Mouse (Mus musculus) lung, adult 2 months (tissue): ENCODE results near the gene Krt75. TPM values are rescaled to one million over a fixed set of nuclear protein-coding genes. Genes with fewer than 3 reads are reported as not detected.

ENCODE experiments used
- DNase-seq: peaks from one replicate; pipeline ENCODE4 v3.0.0; 2022
- H3K4me1 ChIP-seq: fragments of 200-500 bp; 2 replicates; pipeline ENCODE4 v1.6.1; 2011; ENCODE audit warnings: low read length; ENCODE audit not compliant: control insufficient read depth, insufficient read depth
- H3K4me3 ChIP-seq: fragments of 200-500 bp; replicated peaks from 2 replicates; pipeline ENCODE3; 2011; ENCODE audit warnings: low read depth, mild to moderate bottlenecking, control low read depth, low read length; ENCODE audit errors: extremely low read depth
- CTCF ChIP-seq: fragments of 200-500 bp; IDR thresholded peaks from 2 replicates; pipeline ENCODE4 v1.5.1; 2011; ENCODE audit warnings: mild to moderate bottlenecking, low read length, control low read depth; ENCODE audit not compliant: insufficient read depth
- POLR2A ChIP-seq: fragments of 200-500 bp; IDR thresholded peaks from 2 replicates; pipeline ENCODE4 v1.6.1; 2011; ENCODE audit warnings: low read depth, mild to moderate bottlenecking, control low read depth, low read length, borderline replicate concordance; ENCODE audit errors: extremely low read depth
- WGBS: fragments of 180-500 bp; shearing (Covaris S2); methylation state at CpG from one replicate; pipeline ENCODE4 v1.1.7; 2018; 5-methylcytosine and 5-hydroxymethylcytosine counted together
- polyA plus RNA-seq: library from polyadenylated mRNA; depleted of rRNA; stranded (reverse); fragments of >200 nt; gene quantifications from 2 replicates; pipeline ENCODE4 v1.2.3, GENCODE M21; 2012; rRNA removed

Krt75 gene
- polyA plus RNA-seq, result 0.14 TPM in 1 of 2 replicates, not detected in the other

DNA sequence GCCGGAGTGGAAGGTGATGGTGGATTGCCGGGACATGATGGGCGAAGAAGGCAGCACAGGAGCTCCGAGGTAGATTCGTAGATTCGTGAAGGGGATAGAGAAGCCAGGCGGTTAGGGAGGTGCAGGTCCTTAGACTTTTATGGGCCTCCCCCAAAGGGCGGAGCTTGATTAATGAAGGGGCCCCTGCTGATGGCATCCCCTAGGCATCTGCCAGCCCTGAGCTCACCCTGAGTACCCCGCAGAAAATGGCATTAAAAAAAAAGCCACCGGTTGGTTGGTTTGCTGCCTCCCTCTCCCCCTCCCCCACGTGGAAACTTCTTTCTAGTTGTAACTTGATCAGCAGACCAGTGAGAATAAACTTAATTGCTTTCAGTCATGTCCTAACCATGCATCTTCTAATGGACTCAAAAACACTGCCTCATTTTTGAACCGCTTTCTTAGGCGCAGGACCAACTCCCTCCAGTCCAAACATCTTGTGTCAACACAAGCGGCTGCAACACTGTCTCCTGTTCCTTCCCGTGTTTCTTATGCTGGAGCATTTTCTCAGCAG is at the start of gene Krt75:
Krt75 (minus strand) TSS at position 109 of the 550 bp plus-strand sequence.
- no peak for DNase-seq
- WGBS, result 58% methylated on average over 15 of the region's 15 CpGs
- H3K4me1 ChIP-seq, result no peaks in the 10 kb centered on the region
- H3K4me3 ChIP-seq, result no peak within 1 kb of the TSS
- TF ChIP-seq POLR2A (no peak), CTCF (no peak)

DNA sequence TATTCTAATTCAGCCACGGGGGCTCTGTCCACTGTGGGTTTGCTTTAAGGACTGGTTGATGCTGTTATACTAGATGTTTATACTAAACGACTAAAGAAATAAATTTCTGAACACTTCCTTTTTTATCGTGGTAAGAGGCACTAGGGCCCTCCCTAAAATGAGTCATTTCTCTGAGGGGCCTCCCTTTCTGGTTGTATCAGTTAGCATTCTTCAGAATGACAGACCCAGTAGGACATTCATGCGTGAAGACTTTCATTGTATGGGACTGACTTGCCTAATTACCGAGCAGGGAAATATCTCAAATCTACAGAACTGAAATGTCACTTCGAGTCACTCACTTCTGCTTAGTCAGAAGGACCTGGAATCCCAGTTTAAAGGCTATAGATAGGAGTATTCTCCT is 25.4 kb upstream of the Krt75 start:
- Histone ChIP-seq H3K4me3 (no peak overlapping the region), H3K4me1 (no peaks in the 10 kb centered on the region)
- DNase-seq, result no peak
- TF ChIP-seq CTCF, result no peak
- TF ChIP-seq POLR2A, result no peak
- 42% methylated on average over 6 of the region's 6 CpGs for WGBS

DNA sequence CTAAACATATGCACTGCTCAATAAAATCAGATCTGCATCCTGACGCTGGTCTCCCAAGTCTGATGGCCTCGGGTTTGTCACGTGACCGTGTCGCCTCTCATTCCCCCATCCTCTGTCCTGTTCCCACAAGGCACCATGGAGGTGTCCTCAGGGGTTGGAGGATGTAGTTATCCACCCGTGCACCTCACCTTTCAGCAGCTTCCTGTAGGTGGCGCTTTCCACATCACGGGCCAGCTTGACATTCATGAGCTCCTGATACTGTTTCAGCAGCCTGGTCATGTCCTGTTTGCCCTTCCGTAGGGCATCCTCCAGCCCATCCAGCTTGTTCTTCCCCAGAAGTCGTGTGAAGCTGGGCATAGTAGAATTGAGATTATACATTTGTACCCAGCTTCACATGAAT is 14.5 kb upstream of the Krt75 start:
- TF ChIP-seq CTCF (peak; percentile 15; the same call in 1 of the 2 replicates), POLR2A (no peak)
- Histone ChIP-seq H3K4me1 (no peaks in the 10 kb centered on the region), H3K4me3 (no peak overlapping the region)
- 74% methylated on average over 10 of the region's 10 CpGs for WGBS
- no peak for DNase-seq

DNA sequence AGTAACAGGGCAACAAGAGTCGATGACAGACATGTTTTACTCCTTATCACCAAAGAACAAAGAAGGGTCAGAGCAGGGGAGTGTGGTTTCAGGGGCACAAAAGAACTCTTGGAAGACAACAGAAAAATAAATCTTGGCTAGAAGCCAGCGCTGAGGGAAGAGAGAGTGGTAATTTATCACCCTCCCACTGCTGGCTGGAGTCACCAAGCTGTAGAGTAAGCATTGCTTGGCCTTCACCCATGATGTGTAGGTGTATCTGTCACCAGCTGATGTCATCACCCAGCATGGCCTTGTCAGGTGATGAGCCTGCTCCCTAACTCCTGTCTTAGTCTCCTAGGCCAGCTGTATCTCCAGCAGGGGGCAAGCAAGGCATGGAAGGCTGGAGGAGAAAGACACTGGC is 10.8 kb upstream of the Krt75 start:
- 9% methylated on average over 2 of the region's 2 CpGs for WGBS
- Histone ChIP-seq H3K4me1 (no peaks in the 10 kb centered on the region), H3K4me3 (no peak overlapping the region)
- TF ChIP-seq CTCF (no peak), POLR2A (no peak)
- no peak for DNase-seq

DNA sequence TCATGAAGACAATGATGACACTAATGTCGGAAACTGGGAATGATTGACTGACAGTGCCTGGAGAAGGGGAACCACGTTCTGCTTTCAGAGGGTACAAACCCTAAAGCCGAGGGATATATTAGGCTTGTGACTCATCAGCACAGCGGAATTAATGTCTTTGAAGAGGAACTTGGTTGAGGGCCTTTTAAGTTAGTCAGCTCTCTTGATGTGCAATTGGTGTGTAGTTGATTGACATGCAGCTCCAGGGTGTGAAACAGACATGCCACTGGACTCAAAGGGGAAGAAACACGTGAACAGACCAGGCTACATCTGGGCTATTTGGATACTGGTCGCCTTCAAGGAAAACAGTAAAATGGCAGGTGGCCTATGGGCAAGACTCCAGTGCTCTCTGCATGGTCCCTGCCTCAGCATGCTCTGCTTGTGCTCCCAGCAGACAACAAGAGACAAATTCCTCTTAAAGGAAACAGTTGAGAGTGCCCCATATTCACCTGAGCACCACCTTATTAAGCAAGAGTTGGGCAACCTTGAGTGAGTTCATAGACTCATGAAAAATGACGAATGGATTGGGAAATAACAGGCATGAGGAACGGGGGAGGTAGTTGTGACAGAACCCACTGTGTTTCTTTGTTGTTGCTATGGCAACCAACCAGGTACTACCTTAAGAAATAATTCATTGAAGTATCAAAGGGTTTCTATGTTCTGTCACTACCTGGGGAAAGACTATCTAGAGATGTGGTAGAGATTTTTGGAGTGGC is 9.7 kb upstream of the Krt75 start:
- 71% methylated on average over 8 of the region's 8 CpGs for WGBS
- H3K4me3 ChIP-seq, result no peak overlapping the region
- DNase-seq, result peak; percentile 16
- no peaks in the 10 kb centered on the region for H3K4me1 ChIP-seq
- TF ChIP-seq CTCF (no peak), POLR2A (no peak)

DNA sequence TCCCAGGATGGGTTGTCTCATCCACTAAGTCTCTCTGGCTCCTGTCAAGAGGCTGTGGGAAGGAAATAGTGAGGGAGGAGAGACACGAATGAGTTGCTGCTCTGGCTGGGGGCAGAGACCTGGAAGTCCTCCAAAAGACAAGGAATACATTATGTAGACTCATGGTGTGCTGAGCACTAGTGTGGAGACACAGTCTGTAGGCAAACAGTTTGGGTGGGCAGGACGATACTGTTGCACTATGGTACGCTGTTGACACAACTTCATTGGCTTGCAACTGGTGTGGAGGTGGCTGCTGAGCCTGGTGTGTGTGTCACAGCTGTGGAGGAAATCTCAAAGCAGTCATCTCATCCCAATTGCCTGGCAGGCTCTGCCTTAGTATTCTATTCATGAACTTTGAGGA is 8.0 kb upstream of the Krt75 start:
- no peak for TF ChIP-seq POLR2A
- TF ChIP-seq CTCF, result no peak
- H3K4me3 ChIP-seq, result no peak overlapping the region
- no peaks in the 10 kb centered on the region for H3K4me1 ChIP-seq
- DNase-seq, result no peak
- 69% methylated on average over 3 of the region's 3 CpGs for WGBS

DNA sequence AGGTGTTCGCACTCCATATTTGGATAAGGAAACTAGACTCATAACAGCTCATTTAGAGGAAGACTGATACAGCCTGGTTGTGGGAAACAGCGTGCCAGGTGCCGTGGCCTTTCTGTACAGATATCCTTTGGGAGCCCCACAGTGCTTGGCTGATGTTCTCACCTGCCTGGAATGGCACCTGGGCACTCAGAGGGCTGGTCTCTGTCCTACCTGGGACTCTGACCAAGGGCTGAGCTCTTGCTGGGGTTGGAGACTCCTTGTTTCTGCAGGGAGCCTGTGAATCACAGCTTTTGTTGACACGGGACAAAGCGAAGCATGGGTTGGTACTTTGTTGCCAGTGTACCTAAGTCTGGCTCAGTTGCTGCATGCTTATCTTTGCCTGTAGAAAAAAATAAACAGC is 1.8 kb upstream of the Krt75 start:
- Histone ChIP-seq H3K4me3 (no peak overlapping the region), H3K4me1 (no peaks in the 10 kb centered on the region)
- DNase-seq, result no peak
- WGBS, result 54% methylated on average over 5 of the region's 5 CpGs
- TF ChIP-seq POLR2A, result no peak
- no peak for TF ChIP-seq CTCF

DNA sequence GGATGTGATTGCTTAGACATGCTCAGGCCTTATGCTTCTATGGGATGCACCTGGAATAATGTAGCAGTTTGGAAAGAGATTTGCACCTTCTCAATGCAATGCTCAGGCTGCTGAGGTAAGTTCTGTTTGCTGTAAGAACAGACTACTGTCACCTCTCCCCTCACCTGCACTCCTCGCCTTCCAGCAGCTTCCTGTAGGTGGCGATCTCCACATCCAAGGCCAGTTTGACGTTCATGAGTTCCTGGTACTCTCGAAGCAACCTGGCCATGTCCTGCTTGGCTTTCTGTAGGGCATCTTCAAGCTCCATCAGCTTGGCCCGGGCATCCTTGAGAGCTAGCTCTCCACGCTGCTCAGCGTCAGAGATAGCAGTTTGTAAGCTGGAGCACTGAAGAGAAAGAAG is 5.9 kb downstream of the Krt75 start:
- peak; percentile 22 for DNase-seq
- whole genome bisulfite sequencing, result 45% methylated on average over 7 of the region's 7 CpGs
- Histone ChIP-seq H3K4me1 (no peaks in the 10 kb centered on the region), H3K4me3 (no peak overlapping the region)
- TF ChIP-seq CTCF, result peak; percentile 53
- TF ChIP-seq POLR2A, result no peak

DNA sequence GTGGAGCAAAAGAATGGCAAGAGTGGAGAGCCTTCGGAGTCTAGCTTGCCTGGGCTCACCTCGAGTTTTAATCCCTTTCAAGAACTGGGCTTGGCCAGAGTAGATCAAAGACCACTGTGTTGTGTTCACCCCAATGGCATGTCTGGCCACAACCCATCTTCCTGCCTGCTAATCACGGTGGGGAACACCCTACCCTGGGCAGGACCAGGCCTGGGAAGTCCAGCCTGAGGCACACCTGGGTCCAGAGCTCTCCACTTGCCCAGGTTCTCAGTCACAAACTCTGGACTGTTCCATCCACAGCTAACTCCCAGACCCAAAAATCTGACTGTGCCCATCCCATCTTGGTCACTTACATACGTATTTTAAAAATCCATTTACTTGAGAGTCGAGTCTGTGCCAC is 10.9 kb downstream of the Krt75 start, which contains the start of gene Krt90:
Krt90 (minus strand) TSS at position 101 of the 400 bp plus-strand sequence.
- Histone ChIP-seq H3K4me3 (no peak within 1 kb of the TSS), H3K4me1 (no peaks in the 10 kb centered on the region)
- no peak for TF ChIP-seq POLR2A
- TF ChIP-seq CTCF, result no peak
- DNase-seq, result no peak
- WGBS, result 46% methylated on average over 5 of the region's 5 CpGs
